In the genomic region with DNA sequence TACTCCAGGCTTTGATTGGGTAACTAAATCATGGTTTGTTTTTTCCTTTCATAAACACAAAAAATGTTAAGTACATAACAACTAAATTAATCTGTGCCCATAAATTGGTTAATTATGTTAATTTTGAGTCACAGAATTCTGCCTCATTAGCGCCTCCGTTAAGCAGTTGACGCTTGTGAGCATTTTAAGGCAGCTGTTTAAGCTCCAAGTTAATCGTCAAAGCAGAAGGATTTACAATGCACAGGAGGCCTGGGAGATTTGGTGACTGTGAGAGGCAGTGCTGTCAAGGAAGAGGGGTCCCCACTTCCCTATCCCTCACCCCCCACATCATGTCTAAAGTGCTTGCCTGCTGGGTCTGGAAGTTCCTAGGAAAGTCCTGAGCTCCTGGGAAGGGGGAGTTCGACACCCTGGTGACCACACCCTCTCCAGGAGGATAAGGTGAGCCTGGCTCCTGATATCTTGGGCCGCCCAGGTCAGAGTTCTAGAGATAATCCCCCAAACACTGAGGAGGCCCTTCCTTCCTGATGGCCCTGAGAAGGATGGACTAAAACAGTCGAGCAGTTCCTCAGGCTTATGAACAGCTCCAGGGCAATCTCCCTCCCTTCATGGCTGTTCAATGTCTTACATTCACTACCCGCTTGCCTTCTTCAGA, we compare ENCODE assay signal across 26 mouse cellular contexts.
DNase-seq lines count a peak whose midpoint lies in the region; ATAC-seq lines count a peak whose summit lies in the region.
"Had no signal": no experiment of that assay in that cellular context is flagged by ENCODE, and none has a peak within 500 bp of the region (broad histone marks: within the 10 kb centered on the region; RNA-seq: fewer than 3 reads in every experiment).

No protein-coding gene starts in this region.

- no peak overlapping the region for H3K4me2 ChIP-seq in forebrain, embryonic 12.5 days
- H3K4me2 ChIP-seq in neural tube, embryonic 14.5 days (ENCODE audit: low read depth, low read length) = no peak overlapping the region
- no peak overlapping the region for H3K4me2 ChIP-seq in neural tube, embryonic 15.5 days
- H3K4me2 ChIP-seq in intestine, embryonic 14.5 days (ENCODE audit: low read length) = no peak overlapping the region
- H3K4me2 ChIP-seq: heart, embryonic 13.5 days; hindbrain, embryonic 13.5 days; liver, embryonic 15.5 days; lung, embryonic 15.5 days; midbrain, embryonic 15.5 days had no signal

- DNase-seq in forebrain, embryonic 10.5 days (ENCODE audit: extremely low spot score, low spot score) = no peak
- no peak for DNase-seq in intestine, embryonic 14.5 days (ENCODE audit: low spot score)
- DNase-seq in layer of hippocampus, adult 18-20 months (ENCODE audit: low spot score in 2 of 2) = no peak
- no peak for DNase-seq in lung, postnatal 25 days (ENCODE audit: low spot score)
- DNase-seq: adrenal gland, postnatal 25 days; cerebellum, adult 11 months; cerebellum, adult 9-11 months; gastrocnemius, postnatal 25 days; heart, adult 2 months; heart, postnatal 14 days; kidney, adult 18-20 months; liver; right cerebral cortex, postnatal 14 days; spleen, adult 18-20 months; thymus, postnatal 25 days had no signal

- no peak overlapping the region for H3K27ac ChIP-seq in forebrain, embryonic 12.5 days
- H3K27ac ChIP-seq in forebrain, embryonic 10.5 days = no peak overlapping the region
- no peak overlapping the region for H3K27ac ChIP-seq in neural tube, embryonic 14.5 days (ENCODE audit: low read depth, low read length)
- H3K27ac ChIP-seq in neural tube, embryonic 15.5 days (replicated peaks) = no peak overlapping the region
- no peak overlapping the region for H3K27ac ChIP-seq in intestine, embryonic 14.5 days (ENCODE audit: low read depth)
- H3K27ac ChIP-seq: embryonic facial prominence, embryonic 10.5 days; heart, adult 2 months; heart, embryonic 13.5 days; hindbrain, embryonic 13.5 days; limb, embryonic 10.5 days; liver, embryonic 15.5 days; lung, embryonic 15.5 days; macrophage; midbrain, embryonic 15.5 days had no signal

- WGBS in forebrain, embryonic 12.5 days = 47% methylated on average over 8 of the region's 8 CpGs
- WGBS in forebrain, embryonic 10.5 days = 64% methylated on average over 8 of the region's 8 CpGs
- WGBS in neural tube, embryonic 14.5 days = 50% methylated on average over 8 of the region's 8 CpGs
- WGBS in neural tube, embryonic 15.5 days = 53% methylated on average over 8 of the region's 8 CpGs
- 53% methylated on average over 8 of the region's 8 CpGs for WGBS in intestine, embryonic 14.5 days

- no peak overlapping the region for H3K4me3 ChIP-seq in forebrain, embryonic 12.5 days (replicated peaks)
- no peak overlapping the region for H3K4me3 ChIP-seq in forebrain, embryonic 10.5 days
- H3K4me3 ChIP-seq in neural tube, embryonic 14.5 days (ENCODE audit: low read depth, low read length) = no peak overlapping the region
- no peak overlapping the region for H3K4me3 ChIP-seq in neural tube, embryonic 15.5 days (replicated peaks)
- no peak overlapping the region for H3K4me3 ChIP-seq in intestine, embryonic 14.5 days (ENCODE audit: low read depth, low read length)
- H3K4me3 ChIP-seq: embryonic facial prominence, embryonic 10.5 days; heart, adult 2 months; heart, embryonic 13.5 days; hindbrain, embryonic 13.5 days; limb, embryonic 10.5 days; liver, embryonic 15.5 days; lung, embryonic 15.5 days; midbrain, embryonic 15.5 days had no signal

- H3K9ac ChIP-seq in forebrain, embryonic 12.5 days = no peak overlapping the region
- no peak overlapping the region for H3K9ac ChIP-seq in neural tube, embryonic 14.5 days (replicated peaks; ENCODE audit: low read depth, low read length)
- no peak overlapping the region for H3K9ac ChIP-seq in neural tube, embryonic 15.5 days (replicated peaks)
- H3K9ac ChIP-seq in intestine, embryonic 14.5 days (ENCODE audit: low read length) = no peak overlapping the region
- H3K9ac ChIP-seq: heart, embryonic 13.5 days; hindbrain, embryonic 13.5 days; liver, embryonic 15.5 days; lung, embryonic 15.5 days; midbrain, embryonic 15.5 days had no signal

- no peaks in the 10 kb centered on the region for H3K36me3 ChIP-seq in forebrain, embryonic 12.5 days (replicated peaks)
- H3K36me3 ChIP-seq in forebrain, embryonic 10.5 days (replicated peaks) = no peaks in the 10 kb centered on the region
- H3K36me3 ChIP-seq in neural tube, embryonic 14.5 days (ENCODE audit: control insufficient read depth, insufficient read depth, low read length) = no peaks in the 10 kb centered on the region
- no peaks in the 10 kb centered on the region for H3K36me3 ChIP-seq in neural tube, embryonic 15.5 days
- no peaks in the 10 kb centered on the region for H3K36me3 ChIP-seq in intestine, embryonic 14.5 days (ENCODE audit: control insufficient read depth, insufficient read depth, low read length)
- H3K36me3 ChIP-seq: embryonic facial prominence, embryonic 10.5 days; heart, embryonic 13.5 days; hindbrain, embryonic 13.5 days; limb, embryonic 10.5 days; liver, embryonic 15.5 days; lung, embryonic 15.5 days; midbrain, embryonic 15.5 days had no signal

- H3K4me1 ChIP-seq in forebrain, embryonic 12.5 days = peaks cover 6% of the 10 kb centered on the region; the same call in 1 of the 2 replicates
- peaks cover 19% of the 10 kb centered on the region for H3K4me1 ChIP-seq in forebrain, embryonic 10.5 days
- H3K4me1 ChIP-seq in neural tube, embryonic 14.5 days (ENCODE audit: control insufficient read depth, insufficient read depth, low read length) = 0 out of 2 replicates have a peak, but pooled peaks cover 4% of the 10 kb centered on the region
- peaks cover 12% of the 10 kb centered on the region for H3K4me1 ChIP-seq in neural tube, embryonic 15.5 days
- H3K4me1 ChIP-seq in intestine, embryonic 14.5 days (replicated peaks; ENCODE audit: control insufficient read depth, insufficient read depth, low read length) = no peaks in the 10 kb centered on the region
- H3K4me1 ChIP-seq: liver, embryonic 15.5 days; lung, embryonic 15.5 days; midbrain, embryonic 15.5 days had no signal

- no peaks in the 10 kb centered on the region for H3K27me3 ChIP-seq in forebrain, embryonic 12.5 days
- H3K27me3 ChIP-seq in forebrain, embryonic 10.5 days (ENCODE audit: poor library complexity, severe bottlenecking) = no peaks in the 10 kb centered on the region
- no peaks in the 10 kb centered on the region for H3K27me3 ChIP-seq in neural tube, embryonic 14.5 days (ENCODE audit: control insufficient read depth, insufficient read depth, low read length)
- no peaks in the 10 kb centered on the region for H3K27me3 ChIP-seq in neural tube, embryonic 15.5 days (replicated peaks)
- H3K27me3 ChIP-seq in intestine, embryonic 14.5 days (replicated peaks; ENCODE audit: control insufficient read depth, insufficient read depth, low read length) = no peaks in the 10 kb centered on the region
- H3K27me3 ChIP-seq: hindbrain, embryonic 13.5 days; liver, embryonic 15.5 days; lung, embryonic 15.5 days; midbrain, embryonic 15.5 days had no signal

- 0 out of 2 replicates have a peak, but pooled peaks have one; percentile 30 for ATAC-seq in forebrain, embryonic 12.5 days (ENCODE audit: low FRiP score)
- ATAC-seq in neural tube, embryonic 14.5 days (ENCODE audit: low read depth) = peak; percentile 50; the same call in 1 of the 2 replicates
- ATAC-seq in neural tube, embryonic 15.5 days (ENCODE audit: low FRiP score) = no peak
- 0 out of 2 replicates have a peak, but pooled peaks have one; percentile 12 for ATAC-seq in intestine, embryonic 14.5 days (replicated peaks; ENCODE audit: low FRiP score, low TSS enrichment, low read depth)
- ATAC-seq: midbrain, embryonic 15.5 days had no signal

- H3K9me3 ChIP-seq in forebrain, embryonic 12.5 days = no peaks in the 10 kb centered on the region
- no peaks in the 10 kb centered on the region for H3K9me3 ChIP-seq in forebrain, embryonic 10.5 days
- no peaks in the 10 kb centered on the region for H3K9me3 ChIP-seq in neural tube, embryonic 14.5 days (ENCODE audit: control insufficient read depth, low read length)
- H3K9me3 ChIP-seq in neural tube, embryonic 15.5 days (replicated peaks) = no peaks in the 10 kb centered on the region
- no peaks in the 10 kb centered on the region for H3K9me3 ChIP-seq in intestine, embryonic 14.5 days (ENCODE audit: control insufficient read depth, low read length)
- H3K9me3 ChIP-seq: embryonic facial prominence, embryonic 10.5 days; heart, embryonic 13.5 days; hindbrain, embryonic 13.5 days; limb, embryonic 10.5 days; liver, embryonic 15.5 days; lung, embryonic 15.5 days; midbrain, embryonic 15.5 days had no signal
